Mouse (Mus musculus): ENCODE data around the gene Tpsb2. TPM values are rescaled to one million over a fixed set of nuclear protein-coding genes. Genes with fewer than 3 reads are reported as not detected.
A peak's percentile ranks its signal among the peaks of the same experiment; 100 is the strongest.

Gene Tpsb2
- polyA plus RNA-seq, 1 experiment from 2014 or later: 2.0 TPM

GRCm38 (mm10) chr17:25414209-25414608, 48.1 kb downstream of the Tpsb2 start:
- Histone ChIP-seq H3K36me3 (ENCODE audit: insufficient read depth, low read length) (no peaks in the 10 kb centered on the region), H3K4me3 (ENCODE audit: low read length) (no peak overlapping the region), H3K9me3 (ENCODE audit: low read length) (no peaks in the 10 kb centered on the region), H3K4me1 (ENCODE audit: insufficient read depth, low read length) (peaks cover 50% of the 10 kb centered on the region), H3K27ac (ENCODE audit: low read length) (no peak overlapping the region), H3K9ac (replicated peaks; ENCODE audit: low read length) (no peak overlapping the region), H3K27me3 (ENCODE audit: insufficient read depth, low read length) (no peaks in the 10 kb centered on the region), H3K4me2 (replicated peaks; ENCODE audit: low read depth, low read length) (no peak overlapping the region)
- no peak for ATAC-seq (ENCODE audit: low FRiP score, low TSS enrichment)
- WGBS: 58% methylated on average over 4 of the region's 4 CpGs

GRCm38 (mm10) chr17:25414917-25415316, 48.8 kb downstream of the Tpsb2 start:
- Histone ChIP-seq H3K9ac (replicated peaks; ENCODE audit: low read length) (no peak overlapping the region), H3K4me2 (replicated peaks; ENCODE audit: low read depth, low read length) (no peak overlapping the region), H3K4me1 (ENCODE audit: insufficient read depth, low read length) (peaks cover 48% of the 10 kb centered on the region), H3K27me3 (ENCODE audit: insufficient read depth, low read length) (no peaks in the 10 kb centered on the region), H3K27ac (ENCODE audit: low read length) (peak overlapping the region; percentile 1; the same call in 1 of the 2 replicates), H3K4me3 (ENCODE audit: low read length) (no peak overlapping the region), H3K9me3 (ENCODE audit: low read length) (no peaks in the 10 kb centered on the region), H3K36me3 (ENCODE audit: insufficient read depth, low read length) (no peaks in the 10 kb centered on the region)
- WGBS: 14% methylated on average over 3 of the region's 3 CpGs
- ATAC-seq (ENCODE audit: low FRiP score, low TSS enrichment): no peak

GRCm38 (mm10) chr17:25415421-25415913, 49.4 kb downstream of the Tpsb2 start:
- peak; percentile 28 for ATAC-seq (ENCODE audit: low FRiP score, low TSS enrichment)
- H3K4me2 ChIP-seq (replicated peaks; ENCODE audit: low read depth, low read length): no peak overlapping the region
- peak overlapping the region; percentile 26; the same call in 1 of the 2 replicates for H3K9ac ChIP-seq (replicated peaks; ENCODE audit: low read length)

GRCm38 (mm10) chr17:25416219-25416618, 50.1 kb downstream of the Tpsb2 start:
- ATAC-seq (ENCODE audit: low FRiP score, low TSS enrichment): 0 out of 2 replicates have a peak, but pooled peaks have one; percentile 24
- Histone ChIP-seq H3K4me3 (ENCODE audit: low read length) (no peak overlapping the region), H3K9ac (replicated peaks; ENCODE audit: low read length) (no peak overlapping the region), H3K36me3 (ENCODE audit: insufficient read depth, low read length) (no peaks in the 10 kb centered on the region), H3K9me3 (ENCODE audit: low read length) (no peaks in the 10 kb centered on the region), H3K4me1 (ENCODE audit: insufficient read depth, low read length) (peaks cover 43% of the 10 kb centered on the region), H3K4me2 (replicated peaks; ENCODE audit: low read depth, low read length) (no peak overlapping the region), H3K27me3 (ENCODE audit: insufficient read depth, low read length) (no peaks in the 10 kb centered on the region), H3K27ac (ENCODE audit: low read length) (peak overlapping the region; percentile 57)
- 24% methylated on average over 3 of the region's 3 CpGs for WGBS

More at GRCm38 (mm10) chr17:25415421-25415913, 49.4 kb downstream of the Tpsb2 start:
- Histone ChIP-seq H3K9me3 (ENCODE audit: low read length) (no peaks in the 10 kb centered on the region), H3K36me3 (ENCODE audit: insufficient read depth, low read length) (no peaks in the 10 kb centered on the region), H3K4me3 (ENCODE audit: low read length) (no peak overlapping the region), H3K27me3 (ENCODE audit: insufficient read depth, low read length) (no peaks in the 10 kb centered on the region), H3K27ac (ENCODE audit: low read length) (peak overlapping the region; percentile 57), H3K4me1 (ENCODE audit: insufficient read depth, low read length) (peaks cover 45% of the 10 kb centered on the region)
- WGBS: 9% methylated on average over 6 of the region's 6 CpGs

GRCm38 (mm10) chr17:25417990-25418389, 51.9 kb downstream of the Tpsb2 start:
- Histone ChIP-seq H3K4me1 (ENCODE audit: insufficient read depth, low read length) (peaks cover 41% of the 10 kb centered on the region), H3K4me2 (replicated peaks; ENCODE audit: low read depth, low read length) (no peak overlapping the region), H3K27me3 (ENCODE audit: insufficient read depth, low read length) (no peaks in the 10 kb centered on the region), H3K36me3 (ENCODE audit: insufficient read depth, low read length) (no peaks in the 10 kb centered on the region), H3K9me3 (ENCODE audit: low read length) (no peaks in the 10 kb centered on the region), H3K4me3 (ENCODE audit: low read length) (no peak overlapping the region), H3K27ac (ENCODE audit: low read length) (no peak overlapping the region), H3K9ac (replicated peaks; ENCODE audit: low read length) (no peak overlapping the region)
- no peak for ATAC-seq (ENCODE audit: low FRiP score, low TSS enrichment)
- 71% methylated on average over 6 of the region's 6 CpGs for WGBS

Other genes with a start within 250 kb of the Tpsb2 start
- gene Ptx4, start 245.5 kb upstream of the Tpsb2 start, polyA plus RNA-seq (2015; fragmentation: Nextera tagmentation; extraction: Ambion mirVana): not detected in 2 replicates
- gene Clcn7, start 232.9 kb upstream of the Tpsb2 start, polyA plus RNA-seq (2015; fragmentation: Nextera tagmentation; extraction: Ambion mirVana): 23.2 and 26.8 TPM in 2 replicates
- gene Ccdc154, start 203.8 kb upstream of the Tpsb2 start, polyA plus RNA-seq (2015; fragmentation: Nextera tagmentation; extraction: Ambion mirVana): not detected in 2 replicates
- gene Gm38655, start 190.8 kb upstream of the Tpsb2 start, polyA plus RNA-seq (2015; fragmentation: Nextera tagmentation; extraction: Ambion mirVana): not detected in 2 replicates
- 34.4 and 35.6 TPM in 2 replicates for gene BC003965, start 181.8 kb upstream of the Tpsb2 start, polyA plus RNA-seq (2015; fragmentation: Nextera tagmentation; extraction: Ambion mirVana)
- gene Unkl, start 177.9 kb upstream of the Tpsb2 start, polyA plus RNA-seq (2015; fragmentation: Nextera tagmentation; extraction: Ambion mirVana): 10.4 and 10.9 TPM in 2 replicates
- 51.2 and 56.6 TPM in 2 replicates for gene Gnptg, start 126.2 kb upstream of the Tpsb2 start, polyA plus RNA-seq (2015; fragmentation: Nextera tagmentation; extraction: Ambion mirVana)
- gene Tsr3, start 126.1 kb upstream of the Tpsb2 start, polyA plus RNA-seq (2015; fragmentation: Nextera tagmentation; extraction: Ambion mirVana): 49.7 and 51.6 TPM in 2 replicates
- 2.0 and 2.3 TPM in 2 replicates for gene Baiap3, start 109.9 kb upstream of the Tpsb2 start, polyA plus RNA-seq (2015; fragmentation: Nextera tagmentation; extraction: Ambion mirVana)
- 611 and 640 TPM in 2 replicates for gene Ube2i, start 91.7 kb upstream of the Tpsb2 start, polyA plus RNA-seq (2015; fragmentation: Nextera tagmentation; extraction: Ambion mirVana)
- gene Prss34, start 67.9 kb upstream of the Tpsb2 start, polyA plus RNA-seq (2015; fragmentation: Nextera tagmentation; extraction: Ambion mirVana): 0.30 TPM in 1 of 2 replicates, not detected in the other
- gene Prss28, start 57.7 kb upstream of the Tpsb2 start, polyA plus RNA-seq (2015; fragmentation: Nextera tagmentation; extraction: Ambion mirVana): not detected in 2 replicates
- gene Prss29, start 47.7 kb upstream of the Tpsb2 start, polyA plus RNA-seq (2015; fragmentation: Nextera tagmentation; extraction: Ambion mirVana): not detected in 2 replicates
- gene Tpsab1, start 20.7 kb upstream of the Tpsb2 start, polyA plus RNA-seq (2015; fragmentation: Nextera tagmentation; extraction: Ambion mirVana): 0.36 and 0.49 TPM in 2 replicates
- 0.25 TPM in 1 of 2 replicates, not detected in the other for gene Tpsg1, start 3.0 kb downstream of the Tpsb2 start, polyA plus RNA-seq (2015; fragmentation: Nextera tagmentation; extraction: Ambion mirVana)
- 3.3 and 3.5 TPM in 2 replicates for gene Cacna1h, start 67.5 kb downstream of the Tpsb2 start, polyA plus RNA-seq (2015; fragmentation: Nextera tagmentation; extraction: Ambion mirVana)
- gene Tekt4, start 88.3 kb downstream of the Tpsb2 start, polyA plus RNA-seq (2015; fragmentation: Nextera tagmentation; extraction: Ambion mirVana): not detected in 2 replicates
- 0.13 TPM in 1 of 2 replicates, not detected in the other for gene Sstr5, start 131.0 kb downstream of the Tpsb2 start, polyA plus RNA-seq (2015; fragmentation: Nextera tagmentation; extraction: Ambion mirVana)
- gene Sox8, start 204.4 kb downstream of the Tpsb2 start, polyA plus RNA-seq (2015; fragmentation: Nextera tagmentation; extraction: Ambion mirVana): 3.3 and 5.3 TPM in 2 replicates
- gene Lmf1, start 212.8 kb downstream of the Tpsb2 start, polyA plus RNA-seq (2015; fragmentation: Nextera tagmentation; extraction: Ambion mirVana): 32.7 and 35.4 TPM in 2 replicates

All from kidney, embryonic 16.5 days (tissue).